Mouse (Mus musculus): ENCODE data around the gene Rabepk.

GRCm38 (mm10) chr2:34804815-34805214 is 5.1 kb upstream of the Rabepk start:
- no peak for TF ChIP-seq CTCF (IDR thresholded peaks at IDR 0.05; ENCODE audit: extremely low read depth, insufficient read depth, low read length)
- no peak for TF ChIP-seq POLR2A (IDR thresholded peaks at IDR 0.05; ENCODE audit: extremely low read depth, insufficient read depth, low read length)

All from cortical plate, adult 2 months (tissue).